Mouse (Mus musculus): ENCODE measurements around the gene Gm16485. TPM values are rescaled to one million over a fixed set of nuclear protein-coding genes. Genes with fewer than 3 reads are reported as not detected.

Gm16485 gene
- polyA plus RNA-seq (2015; fragmentation: Nextera tagmentation; extraction: Ambion mirVana): not detected in 2 replicates

DNA sequence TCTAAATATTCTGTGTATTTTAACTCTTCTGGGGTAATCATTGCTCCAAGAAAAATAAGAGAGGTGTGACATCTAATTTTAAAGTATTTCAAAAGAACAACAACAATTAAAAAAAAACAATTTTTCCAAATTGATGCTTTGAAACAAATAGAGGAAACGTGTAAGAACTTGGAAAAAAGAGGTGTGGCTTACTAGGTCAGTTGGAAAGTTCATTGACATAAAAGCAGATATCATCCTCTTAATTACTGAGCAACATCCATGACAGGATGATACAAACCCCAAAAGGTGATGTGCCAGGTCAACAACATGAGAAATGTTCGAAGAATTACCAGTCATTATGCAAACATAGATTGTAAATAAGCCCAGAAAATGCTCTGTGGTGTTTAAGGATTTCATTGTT, at the start of gene Gm16485:
TSS of gene Gm16485 (plus strand) at position 301 of the 400 bp plus-strand sequence.

Other genes starting within 250 kb of the Gm16485 start
- gene Pgr, start 72.0 kb upstream of the Gm16485 start, polyA plus RNA-seq (2015; fragmentation: Nextera tagmentation; extraction: Ambion mirVana): 0.07 and 0.08 TPM in 2 replicates

All from skeletal muscle tissue, postnatal 0 days (tissue).